Mouse (Mus musculus) hindbrain, embryonic 15.5 days (tissue): ENCODE measurements around the gene Nol12. TPM values are rescaled to one million over a fixed set of nuclear protein-coding genes. Genes with fewer than 3 reads are reported as not detected.

ENCODE experiments used
- ATAC-seq: fragments of 200-750 bp; cut with Nextera tagmentation; 2 replicates; pipeline ENCODE4 v1.8.0; 2017; ENCODE audit warnings: low read depth, moderate number of reproducible peaks, moderate TSS enrichment; ENCODE audit not compliant: low FRiP score
- H3K27ac ChIP-seq: fragments of 300-500 bp; sonication (generic); replicated peaks from 2 replicates; pipeline ENCODE4 v1.5.1; 2015; ENCODE audit warnings: mild to moderate bottlenecking, inconsistent platforms
- H3K27me3 ChIP-seq: fragments of 300-500 bp; sonication (generic); 2 replicates; pipeline ENCODE4 v1.6.1; 2015; ENCODE audit warnings: control low read depth, inconsistent platforms
- H3K36me3 ChIP-seq: fragments of 300-500 bp; sonication (generic); 2 replicates; pipeline ENCODE4 v1.6.1; 2015; ENCODE audit warnings: control low read depth, inconsistent platforms
- H3K4me1 ChIP-seq: fragments of 300-500 bp; sonication (generic); replicated peaks from 2 replicates; pipeline ENCODE4 v1.6.1; 2015; ENCODE audit warnings: control low read depth, inconsistent platforms
- H3K4me2 ChIP-seq: fragments of 300-500 bp; sonication (generic); 2 replicates; pipeline ENCODE4 v1.6.1; 2015; ENCODE audit warnings: moderate library complexity, mild to moderate bottlenecking, inconsistent platforms
- H3K4me3 ChIP-seq: fragments of 300-500 bp; sonication (generic); 2 replicates; pipeline ENCODE4 v1.5.1; 2015; ENCODE audit warnings: mild to moderate bottlenecking, inconsistent platforms
- H3K9ac ChIP-seq: fragments of 300-500 bp; sonication (generic); 2 replicates; pipeline ENCODE4 v1.6.1; 2015; ENCODE audit warnings: inconsistent platforms
- H3K9me3 ChIP-seq: fragments of 300-500 bp; sonication (generic); 2 replicates; pipeline ENCODE4 v1.6.1; 2016; ENCODE audit warnings: control low read depth, inconsistent platforms
- WGBS: fragments of 180-500 bp; shearing (Covaris S2); methylation state at CpG from one replicate; pipeline ENCODE4 v1.1.7; 2015; 5-methylcytosine and 5-hydroxymethylcytosine counted together
- microRNA-seq: library from miRNA; unstranded; fragments of <30 nt; microRNA quantifications from one replicate; pipeline ENCODE4, GENCODE M21; 2016
- polyA plus RNA-seq: library from polyadenylated mRNA; unstranded; fragments of >200 nt; fragmentation: Nextera tagmentation; extraction: Ambion mirVana; gene quantifications from 2 replicates; pipeline ENCODE4 v1.2.1, GENCODE M21; 2015

The Nol12 gene
- polyA plus RNA-seq, 1 experiment from 2014 or later: 69.1 TPM

- no peaks in the 10 kb centered on the region for H3K9me3 ChIP-seq
- peaks cover 41% of the 10 kb centered on the region for H3K4me1 ChIP-seq
- WGBS: 76% methylated on average over 11 of the region's 11 CpGs
- no peak overlapping the region for H3K4me2 ChIP-seq
- H3K9ac ChIP-seq: no peak overlapping the region
- ATAC-seq: no peak
- no peak overlapping the region for H3K4me3 ChIP-seq
- no peak overlapping the region for H3K27ac ChIP-seq
- peaks cover 9% of the 10 kb centered on the region for H3K36me3 ChIP-seq
- no peaks in the 10 kb centered on the region for H3K27me3 ChIP-seq
These were observed 51.9 kb downstream of the Nol12 start for GRCm38 (mm10) chr15:78986536-78987220.

GRCm38 (mm10) chr15:78988499-78988971 is 53.8 kb downstream of the Nol12 start:
- no peaks in the 10 kb centered on the region for H3K9me3 ChIP-seq
- peaks cover 25% of the 10 kb centered on the region for H3K36me3 ChIP-seq
- peak; percentile 75 for ATAC-seq
- WGBS: 32% methylated on average over 14 of the region's 14 CpGs
- H3K4me1 ChIP-seq: peaks cover 27% of the 10 kb centered on the region
- no peaks in the 10 kb centered on the region for H3K27me3 ChIP-seq
- no peak overlapping the region for H3K4me3 ChIP-seq
- H3K27ac ChIP-seq: peak overlapping the region; percentile 45
- no peak overlapping the region for H3K9ac ChIP-seq
- no peak overlapping the region for H3K4me2 ChIP-seq

GRCm38 (mm10) chr15:78989152-78990092 is 54.7 kb downstream of the Nol12 start:
- H3K9ac ChIP-seq: no peak overlapping the region
- H3K4me2 ChIP-seq: no peak overlapping the region
- 89% methylated on average over 14 of the region's 14 CpGs for WGBS
- H3K4me1 ChIP-seq: peaks cover 19% of the 10 kb centered on the region
- H3K36me3 ChIP-seq: peaks cover 34% of the 10 kb centered on the region
- H3K27me3 ChIP-seq: no peaks in the 10 kb centered on the region
- H3K4me3 ChIP-seq: no peak overlapping the region
- H3K9me3 ChIP-seq: no peaks in the 10 kb centered on the region
- no peak for ATAC-seq
- peak overlapping the region; percentile 45; the same call in 1 of the 2 replicates for H3K27ac ChIP-seq

GRCm38 (mm10) chr15:78990093-78990463 is 55.3 kb downstream of the Nol12 start:
- WGBS: 94% methylated on average over 9 of the region's 9 CpGs
- H3K4me1 ChIP-seq: peaks cover 15% of the 10 kb centered on the region
- no peak overlapping the region for H3K27ac ChIP-seq
- no peak overlapping the region for H3K9ac ChIP-seq
- H3K27me3 ChIP-seq: no peaks in the 10 kb centered on the region
- no peaks in the 10 kb centered on the region for H3K9me3 ChIP-seq
- H3K4me2 ChIP-seq: no peak overlapping the region
- no peak for ATAC-seq
- H3K4me3 ChIP-seq: no peak overlapping the region
- peaks cover 41% of the 10 kb centered on the region for H3K36me3 ChIP-seq

GRCm38 (mm10) chr15:78990970-78991525 is 56.3 kb downstream of the Nol12 start:
- Histone ChIP-seq H3K9ac (no peak overlapping the region), H3K27ac (no peak overlapping the region), H3K36me3 (peaks cover 43% of the 10 kb centered on the region), H3K4me1 (peaks cover 15% of the 10 kb centered on the region), H3K4me2 (no peak overlapping the region), H3K27me3 (no peaks in the 10 kb centered on the region), H3K4me3 (no peak overlapping the region), H3K9me3 (no peaks in the 10 kb centered on the region)
- ATAC-seq: no peak
- 94% methylated on average over 25 of the region's 25 CpGs for WGBS

- Histone ChIP-seq H3K27ac (no peak overlapping the region), H3K27me3 (no peaks in the 10 kb centered on the region), H3K4me1 (peaks cover 9% of the 10 kb centered on the region), H3K36me3 (peaks cover 43% of the 10 kb centered on the region), H3K4me2 (no peak overlapping the region), H3K9me3 (no peaks in the 10 kb centered on the region), H3K9ac (no peak overlapping the region), H3K4me3 (no peak overlapping the region)
- 92% methylated on average over 7 of the region's 7 CpGs for WGBS
- no peak for ATAC-seq
These were observed 57.5 kb downstream of the Nol12 start for GRCm38 (mm10) chr15:78992235-78992634.

- Histone ChIP-seq H3K4me2 (no peak overlapping the region), H3K9ac (no peak overlapping the region), H3K36me3 (peaks cover 43% of the 10 kb centered on the region), H3K27me3 (no peaks in the 10 kb centered on the region), H3K4me1 (peaks cover 2% of the 10 kb centered on the region), H3K4me3 (no peak overlapping the region), H3K9me3 (no peaks in the 10 kb centered on the region), H3K27ac (no peak overlapping the region)
- no peak for ATAC-seq
- WGBS: 96% methylated on average over 24 of the region's 24 CpGs
These were observed 58.2 kb downstream of the Nol12 start for GRCm38 (mm10) chr15:78992925-78993324.

Small RNA genes lying within 50 kb of the gene (microRNA-seq; reads per million reads assigned to microRNA genes)
- not detected for gene Mir6955

Other genes with a start within 250 kb of the Nol12 start
- gene Elfn2, start 216.2 kb upstream of the Nol12 start, polyA plus RNA-seq: 10.6 and 11.7 TPM in 2 replicates
- 21.5 and 42.1 TPM in 2 replicates for gene Mfng, start 161.5 kb upstream of the Nol12 start, polyA plus RNA-seq
- gene Card10, start 131.9 kb upstream of the Nol12 start, polyA plus RNA-seq: 2.4 and 2.6 TPM in 2 replicates
- gene Cdc42ep1, start 92.3 kb upstream of the Nol12 start, polyA plus RNA-seq: 14.7 and 15.5 TPM in 2 replicates
- 0.68 TPM in 1 of 2 replicates, not detected in the other for gene Lgals2, start 79.4 kb upstream of the Nol12 start, polyA plus RNA-seq
- gene Gga1, start 57.7 kb upstream of the Nol12 start, polyA plus RNA-seq: 44.7 and 51.9 TPM in 2 replicates
- not detected in 2 replicates for gene Gm49510, start 35.3 kb upstream of the Nol12 start, polyA plus RNA-seq
- 4.2 and 4.5 TPM in 2 replicates for gene Sh3bp1, start 35.2 kb upstream of the Nol12 start, polyA plus RNA-seq
- gene Pdxp, start 21.0 kb upstream of the Nol12 start, polyA plus RNA-seq: 96.1 and 110 TPM in 2 replicates
- gene Lgals1, start 8.2 kb upstream of the Nol12 start, polyA plus RNA-seq: 113 and 134 TPM in 2 replicates
- 42.7 and 43.3 TPM in 2 replicates for gene Triobp, start 12.8 kb downstream of the Nol12 start, polyA plus RNA-seq
- 214 and 226 TPM in 2 replicates for gene H1f0, start 93.5 kb downstream of the Nol12 start, polyA plus RNA-seq
- gene Galr3, start 107.0 kb downstream of the Nol12 start, polyA plus RNA-seq: 0.13 and 0.38 TPM in 2 replicates
- 56.0 and 59.7 TPM in 2 replicates for gene Ankrd54, start 128.0 kb downstream of the Nol12 start, polyA plus RNA-seq
- 167 and 177 TPM in 2 replicates for gene Eif3l, start 140.2 kb downstream of the Nol12 start, polyA plus RNA-seq
- gene Micall1, start 174.0 kb downstream of the Nol12 start, polyA plus RNA-seq: 12.4 and 15.0 TPM in 2 replicates
- 253 and 258 TPM in 2 replicates for gene Polr2f, start 206.1 kb downstream of the Nol12 start, polyA plus RNA-seq
- gene 1700088E04Rik, start 206.3 kb downstream of the Nol12 start, polyA plus RNA-seq: 17.2 and 22.0 TPM in 2 replicates
- 8.2 and 8.9 TPM in 2 replicates for gene Sox10, start 230.3 kb downstream of the Nol12 start, polyA plus RNA-seq